Mouse (Mus musculus) CH12.LX (cell line): ENCODE measurements around the gene U2af1l4. TPM values are rescaled to one million over a fixed set of nuclear protein-coding genes. Genes with fewer than 3 reads are reported as not detected.

Source experiments
- DNase-seq: peaks from one replicate; pipeline ENCODE4 v3.0.0-alpha.2; 2013; ENCODE audit errors: extremely low read depth
- H3K27ac ChIP-seq: 2 replicates; pipeline ENCODE4 v1.5.1; 2012; ENCODE audit warnings: low read depth, mild to moderate bottlenecking, control low read depth, moderate library complexity; ENCODE audit not compliant: insufficient read depth
- H3K27me3 ChIP-seq: replicated peaks from 2 replicates; pipeline ENCODE3; 2012; ENCODE audit warnings: inconsistent platforms
- H3K36me3 ChIP-seq, 2 experiments: replicated peaks in 1 of 2; 2 replicates each; pipeline versions ENCODE3 to v1.6.1; 2012; ENCODE audit warnings: inconsistent platforms in 1 of 2, low read length in 1 of 2, mild to moderate bottlenecking in 1 of 2, mixed read lengths in 1 of 2, moderate library complexity in 1 of 2; ENCODE audit not compliant: control insufficient read depth in 1 of 2, insufficient read depth in 1 of 2
- H3K4me1 ChIP-seq, 2 experiments: 2 replicates each; pipeline ENCODE4 v1.6.1; 2012; ENCODE audit warnings: inconsistent platforms in 1 of 2, moderate library complexity in 1 of 2; ENCODE audit not compliant: insufficient read depth in 2 of 2, control insufficient read depth in 1 of 2
- H3K4me2 ChIP-seq: 2 replicates; pipeline ENCODE4 v1.6.1; 2012; ENCODE audit warnings: low read depth, mild to moderate bottlenecking, control low read depth; ENCODE audit not compliant: poor library complexity, insufficient read depth, severe bottlenecking
- H3K4me3 ChIP-seq, 3 experiments: fragments of 150-350 bp in 1 of 3; sonication (generic) in 1 of 3; replicated peaks in 1 of 3; 2 replicates each; pipeline versions ENCODE3 to v1.5.1; 2011 to 2012; ENCODE audit warnings: low read depth in 2 of 3, low read length in 2 of 3, mild to moderate bottlenecking in 2 of 3, moderate library complexity in 2 of 3, control low read depth in 1 of 3, improper control_type of control experiment in 1 of 3, inconsistent platforms in 1 of 3, mixed read lengths in 1 of 3; ENCODE audit not compliant: poor library complexity in 1 of 3
- H3K79me2 ChIP-seq: replicated peaks from 2 replicates; pipeline ENCODE4 v1.6.1; 2012; ENCODE audit warnings: mild to moderate bottlenecking, moderate library complexity; ENCODE audit not compliant: control insufficient read depth, poor library complexity, insufficient read depth, severe bottlenecking; ENCODE audit errors: extremely low read depth
- H3K9ac ChIP-seq: 2 replicates; pipeline ENCODE4 v1.6.1; 2012; ENCODE audit warnings: low read depth, mild to moderate bottlenecking, control low read depth, moderate library complexity; ENCODE audit not compliant: insufficient read depth
- H3K9me3 ChIP-seq: replicated peaks from 2 replicates; pipeline ENCODE3; 2012; ENCODE audit warnings: low read length, inconsistent platforms, mixed read lengths
- CHD2 ChIP-seq: IDR thresholded peaks from 2 replicates; pipeline ENCODE4 v1.6.1; 2011; ENCODE audit warnings: low read length, improper control_type of control experiment
- E2F4 ChIP-seq: IDR thresholded peaks from 2 replicates; pipeline ENCODE4 v1.6.1; 2011; ENCODE audit warnings: low read depth, low read length, improper control_type of control experiment; ENCODE audit not compliant: insufficient replicate concordance
- EP300 ChIP-seq: IDR thresholded peaks from 2 replicates; pipeline ENCODE4 v1.6.1; 2011; ENCODE audit warnings: low read length, improper control_type of control experiment
- ETS1 ChIP-seq: conservative IDR thresholded peaks from 2 replicates; pipeline ENCODE4 v1.6.1; 2012; ENCODE audit warnings: low read depth, mild to moderate bottlenecking, inconsistent platforms, low read length, improper control_type of control experiment, moderate library complexity
- GABPA ChIP-seq: IDR thresholded peaks from 2 replicates; pipeline ENCODE4 v1.6.1; 2012; ENCODE audit warnings: low read depth, low read length, improper control_type of control experiment, inconsistent platforms; ENCODE audit not compliant: insufficient replicate concordance
- IRF4 ChIP-seq: IDR thresholded peaks from 2 replicates; pipeline ENCODE4 v1.6.1; 2014; ENCODE audit warnings: low read depth, mild to moderate bottlenecking, inconsistent platforms, low read length, improper control_type of control experiment
- JUND ChIP-seq: conservative IDR thresholded peaks from 2 replicates; pipeline ENCODE4 v1.6.1; 2011; ENCODE audit warnings: low read depth, low read length, improper control_type of control experiment
- KAT2A ChIP-seq: IDR thresholded peaks from 2 replicates; pipeline ENCODE4 v1.6.1; 2012; ENCODE audit warnings: low read length, improper control_type of control experiment, inconsistent platforms; ENCODE audit not compliant: insufficient replicate concordance
- MAX ChIP-seq: IDR thresholded peaks from 2 replicates; pipeline ENCODE4 v1.6.1; 2011; ENCODE audit warnings: low read length, improper control_type of control experiment
- MEF2A ChIP-seq: IDR thresholded peaks from 2 replicates; pipeline ENCODE4 v1.6.1; 2014; ENCODE audit warnings: low read depth, mild to moderate bottlenecking, inconsistent platforms, low read length, improper control_type of control experiment, borderline replicate concordance
- MXI1 ChIP-seq: IDR thresholded peaks from 2 replicates; pipeline ENCODE4 v1.6.1; 2011; ENCODE audit warnings: mild to moderate bottlenecking, low read depth, low read length, improper control_type of control experiment
- NELFE ChIP-seq: IDR thresholded peaks from 2 replicates; pipeline ENCODE4 v1.6.1; 2011; ENCODE audit warnings: low read depth, low read length, improper control_type of control experiment
- POLR2A ChIP-seq: IDR thresholded peaks from 2 replicates; pipeline ENCODE4 v1.6.1; 2011; ENCODE audit warnings: low read depth, mild to moderate bottlenecking, improper control_type of control experiment, low read length
- POLR2AphosphoS2 ChIP-seq: IDR thresholded peaks from 2 replicates; pipeline ENCODE4 v1.6.1; 2011; ENCODE audit warnings: low read depth, low read length, improper control_type of control experiment
- RAD21 ChIP-seq: IDR thresholded peaks from 2 replicates; pipeline ENCODE4 v1.6.1; 2011; ENCODE audit warnings: low read depth, mild to moderate bottlenecking, low read length, improper control_type of control experiment, moderate library complexity
- RCOR1 ChIP-seq: conservative IDR thresholded peaks from 2 replicates; pipeline ENCODE4 v1.6.1; 2012; ENCODE audit warnings: low read depth, mild to moderate bottlenecking, inconsistent platforms, low read length, improper control_type of control experiment
- SIN3A ChIP-seq: IDR thresholded peaks from 2 replicates; pipeline ENCODE4 v1.6.1; 2012; ENCODE audit warnings: low read length, improper control_type of control experiment, inconsistent platforms
- TBP ChIP-seq: conservative IDR thresholded peaks from 2 replicates; pipeline ENCODE4 v1.6.1; 2011; ENCODE audit warnings: low read depth, low read length, improper control_type of control experiment
- UBTF ChIP-seq: IDR thresholded peaks from 2 replicates; pipeline ENCODE4 v1.6.1; 2012; ENCODE audit warnings: low read depth, mild to moderate bottlenecking, inconsistent platforms, low read length, improper control_type of control experiment, moderate library complexity
- USF1 ChIP-seq: IDR thresholded peaks from 2 replicates; pipeline ENCODE4 v1.6.1; 2014; ENCODE audit warnings: low read depth, mild to moderate bottlenecking, inconsistent platforms, low read length, improper control_type of control experiment
- ZKSCAN1 ChIP-seq: IDR thresholded peaks from 2 replicates; pipeline ENCODE4 v1.6.1; 2012; ENCODE audit warnings: low read depth, inconsistent platforms, low read length, improper control_type of control experiment, borderline replicate concordance
- ZMIZ1 ChIP-seq: IDR thresholded peaks from 2 replicates; pipeline ENCODE4 v1.6.1; 2012; ENCODE audit warnings: low read depth, mild to moderate bottlenecking, inconsistent platforms, low read length, improper control_type of control experiment
- ZNF384 ChIP-seq: IDR thresholded peaks from 2 replicates; pipeline ENCODE4 v1.6.1; 2012; ENCODE audit warnings: low read depth, low read length, improper control_type of control experiment, inconsistent platforms
- dilution Hi-C: fragments of 300-500 bp; cut with MboI; formaldehyde crosslinking; loops from 2 replicates; pipeline ENCODE4 v1.14.3; 2020; ENCODE audit warnings: low sequenced_read_pairs; ENCODE audit not compliant: extremely low pct_unique_long_range_greater_than_20kb, extremely low pct_ligation_motif_present
- in situ Hi-C: fragments of 300-500 bp; cut with MboI; formaldehyde crosslinking; loops from 3 replicates; pipeline ENCODE4 v1.14.3; 2019; ENCODE audit warnings: low sequenced_read_pairs, low pct_ligation_motif_present, low pct_unique_long_range_greater_than_20kb, mixed read lengths
- polyA plus RNA-seq: library from polyadenylated mRNA; unstranded; fragments of >175 nt; gene quantifications from 2 replicates; pipeline ENCODE4 v1.2.1, GENCODE M21; 2012; ENCODE audit warnings: low read depth; ENCODE audit not compliant: insufficient read length
- total RNA-seq, 2 experiments: library from RNA; depleted of rRNA; stranded (reverse); fragments of 300-350 nt in 1 of 2; fragments of >200 nt in 1 of 2; gene quantifications; 2 replicates each; pipeline ENCODE4 v1.2.3; 2012 to 2014

U2af1l4 gene
- total and polyA plus RNA-seq, 3 experiments, result 51.5 to 60.8 (median 56.7) TPM

- Histone ChIP-seq H3K9ac (no peak overlapping the region), H3K4me1 (peaks cover 10 to 16% of the 10 kb centered on the region in 2 experiments), H3K4me2 (no peak overlapping the region), H3K9me3 (no peaks in the 10 kb centered on the region), H3K4me3 (no peak overlapping the region), H3K27ac (no peak overlapping the region), H3K79me2 (no peaks in the 10 kb centered on the region), H3K36me3 (peaks cover 34 to 92% of the 10 kb centered on the region in 2 experiments), H3K27me3 (no peaks in the 10 kb centered on the region)
- no peak for DNase-seq
- TF ChIP-seq TBP (no peak), USF1 (no peak), RCOR1 (no peak), MAX (no peak), KAT2A (no peak), ZNF384 (no peak), POLR2A (no peak), EP300 (no peak), UBTF (no peak), IRF4 (no peak)
- in situ Hi-C loops, result no loop called here
- dilution Hi-C loops, result no loop called here
Measured at GRCm38 (mm10) chr7:30526981-30527380, 36.1 kb upstream of the U2af1l4 start.

- Histone ChIP-seq H3K4me1 (peaks cover 4 to 14% of the 10 kb centered on the region in 2 experiments), H3K27ac (no peak overlapping the region), H3K79me2 (no peaks in the 10 kb centered on the region), H3K9ac (no peak overlapping the region), H3K4me3 (no peak overlapping the region), H3K4me2 (no peak overlapping the region), H3K9me3 (no peaks in the 10 kb centered on the region), H3K27me3 (no peaks in the 10 kb centered on the region), H3K36me3 (peaks cover 29 to 68% of the 10 kb centered on the region in 2 experiments)
- in situ Hi-C loops, result no loop called here
- dilution Hi-C loops, result no loop called here
- no peak for DNase-seq
- TF ChIP-seq E2F4 (no peak), RAD21 (no peak), ZMIZ1 (no peak), JUND (no peak), KAT2A (no peak), CHD2 (no peak), MEF2A (no peak), MXI1 (no peak), POLR2AphosphoS2 (no peak), SIN3A (no peak), ZKSCAN1 (no peak), GABPA (no peak), NELFE (no peak), ETS1 (no peak)
Measured at GRCm38 (mm10) chr7:30531291-30531815, 31.7 kb upstream of the U2af1l4 start.
